Mouse (Mus musculus): Measurements from ENCODE around the gene Tbxa2r.

Gene Tbxa2r

GRCm38 (mm10) chr10:81319741-81320549 lies 8.6 kb upstream of the Tbxa2r start:
- in situ Hi-C loops (cut with MboI, MseI), result no loop called here

GRCm38 (mm10) chr10:81320550-81321347 lies 7.8 kb upstream of the Tbxa2r start, which contains the start of gene Cactin:
Cactin (plus strand) TSS chr10:81321103.
- in situ Hi-C loops (cut with MboI, MseI), result no loop called here

DNA sequence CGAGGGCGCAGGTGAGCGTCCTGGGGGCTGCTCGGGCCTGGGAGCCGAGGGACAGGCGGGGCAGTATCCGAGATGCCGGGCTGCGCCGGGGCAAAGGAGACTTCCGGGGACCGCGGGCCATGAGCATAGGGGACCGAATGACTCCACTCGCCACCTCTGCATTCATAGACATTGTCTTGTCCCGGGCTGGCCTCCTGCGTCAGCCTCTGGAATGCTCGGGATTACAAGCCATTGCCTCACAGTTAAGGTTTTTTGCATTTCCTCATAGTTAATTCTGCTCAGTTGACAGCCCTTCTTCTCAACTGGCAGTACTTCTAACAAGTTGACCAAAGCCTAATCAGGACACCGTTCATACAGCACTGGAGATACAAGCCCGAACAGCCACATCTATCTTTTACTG lies 7.1 kb upstream of the Tbxa2r start:
- in situ Hi-C loops (cut with MboI, MseI), result no loop called here

GRCm38 (mm10) chr10:81322444-81322843 lies 6.1 kb upstream of the Tbxa2r start:
- in situ Hi-C loops (cut with MboI, MseI), result no loop called here

DNA sequence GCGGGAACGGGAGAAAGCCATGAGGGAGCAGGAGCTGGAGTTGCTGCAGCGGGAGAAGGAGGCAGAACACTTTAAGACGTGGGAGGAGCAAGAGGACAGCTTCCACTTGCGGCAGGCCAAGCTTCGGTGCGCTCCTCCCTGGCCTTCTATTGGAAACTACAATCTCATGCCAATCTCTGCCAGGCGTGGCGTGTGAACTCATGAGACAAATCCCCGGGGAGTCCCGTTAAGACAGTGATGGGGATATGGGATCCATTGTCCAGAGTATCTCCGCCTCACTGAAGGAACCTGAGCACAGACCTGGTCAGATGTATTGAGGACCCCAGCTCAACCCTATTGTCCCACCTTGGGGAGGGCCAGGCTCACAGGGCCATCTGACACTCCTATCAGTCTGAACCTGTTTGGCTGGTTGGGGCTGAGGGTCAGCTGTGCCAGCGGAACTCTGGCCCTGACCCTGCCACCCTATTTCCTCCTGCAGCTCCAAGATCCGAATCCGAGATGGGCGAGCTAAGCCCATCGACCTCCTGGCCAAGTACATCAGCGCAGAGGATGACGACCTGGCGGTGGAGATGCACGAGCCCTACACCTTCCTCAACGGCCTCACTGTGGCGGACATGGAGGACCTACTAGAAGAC lies 5.3 kb upstream of the Tbxa2r start:
- in situ Hi-C loops (cut with MboI, MseI), result no loop called here

GRCm38 (mm10) chr10:81323791-81324530 lies 4.6 kb upstream of the Tbxa2r start:
- in situ Hi-C loops (cut with MboI, MseI), result no loop called here

DNA sequence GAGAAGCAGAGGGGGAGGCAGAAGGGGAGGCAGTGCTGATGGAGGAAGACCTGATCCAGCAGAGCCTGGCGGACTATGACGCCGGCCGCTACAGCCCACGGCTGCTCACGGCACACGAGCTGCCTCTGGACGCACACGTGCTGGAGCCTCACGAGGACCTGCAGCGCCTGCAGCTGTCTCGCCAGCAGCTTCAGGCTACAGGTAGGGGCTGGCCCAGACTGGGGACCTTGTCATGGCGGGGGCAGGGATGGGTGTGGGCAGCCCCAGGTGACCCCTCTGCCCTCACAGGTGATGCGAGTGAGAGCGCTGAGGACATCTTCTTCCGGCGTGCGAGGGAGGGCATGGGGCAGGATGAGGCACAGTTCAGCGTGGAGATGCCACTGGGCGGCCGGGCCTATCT lies 3.4 kb upstream of the Tbxa2r start:
- in situ Hi-C loops (cut with MboI, MseI), result no loop called here

- in situ Hi-C loops (cut with MboI, MseI), result no loop called here
Observed at GRCm38 (mm10) chr10:81325781-81326180, 2.8 kb upstream of the Tbxa2r start.

DNA sequence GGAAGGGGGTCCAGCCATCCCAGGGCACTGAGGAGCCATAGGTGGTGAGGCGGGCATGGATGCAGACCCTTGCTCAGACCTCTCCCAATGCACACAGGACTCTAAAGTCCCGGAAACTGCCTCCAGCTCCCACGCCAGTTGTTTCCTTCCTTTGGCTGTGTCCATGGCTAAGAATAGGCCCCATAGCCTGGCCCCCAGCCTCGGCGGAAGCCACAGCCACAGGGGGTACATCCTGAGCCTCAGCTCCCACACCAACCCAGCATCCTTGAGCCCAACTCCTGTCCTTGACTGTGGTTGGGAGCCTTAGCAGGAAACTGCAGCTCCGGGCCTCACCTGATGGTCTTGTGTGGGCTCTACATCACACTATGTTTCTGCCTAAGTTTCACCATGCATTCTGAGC lies 1.7 kb upstream of the Tbxa2r start:
- in situ Hi-C loops (cut with MboI, MseI), result no loop called here

DNA sequence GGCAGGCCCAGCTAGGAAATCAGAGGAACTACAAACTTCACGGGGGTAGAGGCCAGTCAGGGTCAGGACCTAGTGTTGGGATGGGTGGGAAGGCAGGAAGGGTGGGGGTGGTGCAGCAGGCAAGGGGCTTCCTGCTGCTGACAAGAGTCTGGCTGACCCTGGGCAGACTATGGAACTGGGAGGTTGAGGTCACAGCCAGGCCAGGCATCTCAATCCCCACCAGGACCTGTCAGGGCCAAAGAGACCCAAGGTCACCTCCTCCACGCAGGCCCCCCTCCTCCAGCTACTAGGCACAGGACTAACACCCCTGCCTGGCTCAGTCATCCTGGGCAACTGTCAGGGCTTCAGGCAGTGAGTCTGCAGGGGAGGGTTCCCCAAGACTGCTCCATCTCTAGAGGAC lies 572 bp upstream of the Tbxa2r start:
- in situ Hi-C loops (cut with MboI, MseI), result no loop called here

DNA sequence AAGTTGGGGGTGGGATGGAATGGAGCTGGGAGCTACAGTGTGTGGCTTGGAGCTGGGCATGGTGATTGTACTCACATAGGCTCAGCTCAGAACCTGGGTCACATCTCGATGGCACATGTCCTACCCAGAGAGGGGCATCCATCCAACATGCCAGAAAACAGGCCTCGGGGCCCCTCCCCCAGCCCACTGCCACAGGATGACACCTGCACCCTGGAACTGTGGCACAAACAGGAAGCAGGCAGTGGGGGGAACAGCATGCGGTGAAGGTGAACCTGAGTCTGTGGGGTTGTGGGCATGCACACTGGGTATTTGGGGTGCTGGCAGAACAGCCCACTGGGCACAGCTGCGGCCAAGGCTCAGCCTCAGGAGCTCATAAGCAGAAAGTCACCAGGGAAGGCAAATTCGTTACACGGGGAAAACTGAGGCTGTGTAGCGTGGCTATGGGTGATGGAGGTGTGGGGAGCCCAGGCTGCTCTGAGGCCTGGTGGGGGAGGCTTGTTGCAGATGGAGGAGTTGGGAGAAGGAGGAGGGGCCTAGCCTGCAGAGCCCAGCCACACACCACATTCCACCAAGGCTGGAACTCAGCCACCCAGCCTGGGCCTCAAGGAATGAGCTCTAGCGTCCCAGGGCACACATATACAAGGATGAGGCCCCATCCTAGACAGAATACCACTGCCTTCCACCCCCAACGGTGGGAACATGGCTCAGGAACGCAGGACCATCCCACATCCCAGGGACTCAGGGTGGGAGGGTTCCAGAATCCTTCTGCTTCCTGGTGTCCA lies 854 bp downstream of the Tbxa2r start:
- in situ Hi-C loops (cut with MboI, MseI), result no loop called here

DNA sequence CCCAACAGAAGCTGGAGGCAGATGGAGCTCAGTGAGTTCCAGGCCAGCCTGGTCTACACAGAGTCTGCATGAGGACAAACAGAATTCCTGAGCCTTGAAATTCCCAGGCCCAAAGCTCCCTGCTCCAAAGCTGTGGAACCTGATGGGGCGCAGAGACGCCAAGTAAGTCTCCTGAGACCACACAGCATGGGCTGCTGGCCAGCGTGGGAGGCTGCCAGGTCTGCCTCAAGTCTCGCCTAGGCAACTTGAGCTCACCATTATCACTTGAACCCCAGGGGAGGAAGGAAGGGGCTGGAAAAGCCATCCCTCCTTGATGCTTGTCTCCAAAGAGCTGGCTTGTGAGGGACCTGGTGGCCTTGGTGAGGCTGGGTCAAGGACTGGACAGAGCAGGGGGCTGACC lies 1.5 kb downstream of the Tbxa2r start:
- in situ Hi-C loops (cut with MboI, MseI), result no loop called here

DNA sequence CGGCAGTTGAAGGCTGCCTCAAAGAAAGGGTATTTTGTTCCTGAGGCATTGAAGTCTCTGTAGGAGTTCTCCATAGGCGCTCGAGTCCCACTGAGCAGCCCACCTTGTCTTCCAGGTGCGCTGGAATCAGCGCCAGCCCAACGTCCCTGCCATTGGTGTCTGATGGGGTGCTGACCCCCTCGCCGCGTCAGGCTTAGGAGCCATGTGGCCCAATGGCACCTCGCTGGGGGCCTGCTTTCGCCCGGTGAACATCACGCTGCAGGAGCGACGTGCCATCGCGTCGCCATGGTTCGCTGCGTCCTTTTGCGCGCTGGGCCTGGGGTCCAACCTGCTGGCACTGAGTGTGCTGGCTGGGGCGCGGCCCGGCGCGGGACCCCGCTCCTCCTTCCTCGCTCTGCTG lies 3.7 kb downstream of the Tbxa2r start:
- in situ Hi-C loops (cut with MboI, MseI), result no loop called here

DNA sequence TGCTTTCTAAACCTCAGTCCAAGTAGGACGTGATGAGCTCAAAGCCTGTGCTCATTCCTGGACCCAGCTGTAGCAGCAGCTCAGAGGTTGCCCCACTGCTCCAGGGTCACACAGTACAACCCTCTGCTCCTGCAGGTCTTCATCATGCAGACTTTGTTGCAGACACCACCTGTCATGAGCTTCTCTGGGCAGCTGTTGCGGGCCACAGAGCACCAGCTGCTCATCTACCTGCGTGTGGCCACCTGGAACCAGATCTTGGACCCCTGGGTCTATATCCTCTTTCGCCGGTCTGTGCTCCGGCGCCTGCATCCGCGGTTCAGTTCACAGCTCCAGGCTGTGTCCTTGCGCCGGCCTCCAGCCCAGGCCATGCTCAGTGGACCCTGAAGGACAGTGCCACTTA lies 5.8 kb downstream of the Tbxa2r start:
- in situ Hi-C loops (cut with MboI, MseI), result no loop called here

DNA sequence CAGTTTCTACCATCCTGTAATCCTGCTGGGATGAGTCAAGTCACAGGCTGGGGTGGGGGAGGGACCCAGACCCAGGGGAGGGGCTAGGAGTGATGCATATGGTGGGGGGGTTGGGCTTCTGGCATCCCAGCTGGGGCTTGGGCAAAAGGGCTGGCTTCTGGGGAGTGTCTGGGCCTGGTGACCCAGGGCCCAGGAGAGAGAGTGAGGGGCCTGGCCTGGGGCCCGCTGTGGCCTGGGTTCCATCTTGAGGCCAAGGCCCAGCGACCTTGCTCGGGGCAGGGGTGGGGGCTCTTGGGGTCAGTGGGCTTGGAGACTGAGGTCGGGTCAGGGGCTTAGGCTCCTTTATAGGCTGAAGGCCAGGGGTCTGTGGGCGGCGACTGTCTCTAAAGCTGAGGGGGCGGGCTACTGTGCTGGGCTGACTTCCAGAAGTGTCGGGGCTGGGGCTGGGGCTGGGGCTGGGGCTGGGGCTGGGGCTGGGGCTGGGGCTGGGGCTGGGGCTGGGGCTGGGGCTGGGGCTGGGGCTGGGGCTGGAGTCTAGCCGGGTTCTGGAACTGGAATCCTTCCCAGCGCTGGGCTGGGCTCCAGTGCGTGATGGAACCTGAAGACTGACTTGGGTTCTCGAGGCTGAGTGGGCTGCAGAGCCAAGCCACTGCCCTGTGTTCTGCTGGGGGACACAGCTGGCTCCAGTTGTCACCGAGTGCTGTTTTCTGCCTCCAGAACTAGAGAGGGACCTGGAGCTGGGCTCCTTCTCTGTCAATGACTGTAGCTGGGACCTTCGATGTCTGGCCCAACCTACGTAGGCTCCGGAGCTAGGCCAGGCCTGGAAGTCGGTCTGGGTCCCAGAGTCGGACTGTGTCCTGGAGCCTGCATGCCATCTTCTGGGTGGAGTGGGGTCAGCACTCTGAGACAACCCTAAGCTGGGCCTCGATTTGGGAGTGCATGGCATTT lies 7.1 kb downstream of the Tbxa2r start:
- in situ Hi-C loops (cut with MboI, MseI), result no loop called here

GRCm38 (mm10) chr10:81336558-81336957 lies 8.0 kb downstream of the Tbxa2r start:
- in situ Hi-C loops (cut with MboI, MseI), result no loop called here

DNA sequence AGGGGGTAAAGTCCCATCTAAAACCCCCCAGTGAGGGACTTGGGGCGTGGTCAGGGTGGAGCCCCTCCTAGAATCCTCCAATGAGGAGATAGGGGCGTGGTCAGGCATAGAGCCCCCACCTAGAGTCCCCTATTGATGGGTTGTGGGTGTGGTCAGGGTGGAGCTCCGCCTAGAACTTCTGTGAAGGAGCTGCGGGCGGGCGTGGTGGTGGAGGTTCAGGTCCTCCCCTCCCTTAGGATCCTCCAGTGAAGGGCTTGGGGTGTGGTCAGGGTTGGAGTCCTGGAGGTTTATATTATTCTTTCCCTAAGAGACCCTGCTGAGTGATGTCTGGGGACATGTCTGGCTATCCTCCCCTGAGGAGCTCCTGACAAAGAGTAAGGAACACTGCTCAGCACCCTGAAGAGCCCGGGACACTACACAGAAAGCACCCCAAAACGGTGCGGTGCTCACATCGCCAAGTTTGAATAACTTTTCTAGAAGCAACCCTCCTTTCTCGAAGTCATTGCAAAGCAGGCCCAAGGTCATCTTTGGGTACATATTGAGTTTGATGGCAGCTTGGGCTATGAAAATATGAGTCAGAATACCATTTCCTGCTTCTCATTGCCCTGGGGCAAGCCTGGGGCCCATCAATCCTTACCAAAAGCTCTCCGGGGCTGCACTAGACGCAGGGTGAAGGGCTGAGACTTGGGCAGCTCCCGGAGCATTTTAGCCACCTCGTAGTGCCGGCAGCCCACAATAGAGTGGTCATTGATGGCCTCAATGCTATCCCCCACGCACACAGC lies 12.2 kb downstream of the Tbxa2r start:
- in situ Hi-C loops (cut with MboI, MseI), result no loop called here

- in situ Hi-C loops (cut with MboI, MseI), result no loop called here
Observed at GRCm38 (mm10) chr10:81341333-81341949, 12.9 kb downstream of the Tbxa2r start.

All from regulatory T cell (primary cell).